Mouse (Mus musculus) testis, adult 2 months (tissue): ENCODE data around the gene Hist2h2ab.

Experiments
- CTCF ChIP-seq: fragments of 200-500 bp; IDR thresholded peaks from 2 replicates; pipeline ENCODE4 v1.5.1; 2012; ENCODE audit warnings: low read depth, mild to moderate bottlenecking, inconsistent platforms, low read length, moderate library complexity; ENCODE audit not compliant: control insufficient read depth, insufficient read depth, insufficient replicate concordance
- POLR2A ChIP-seq: fragments of 200-500 bp; IDR thresholded peaks from 2 replicates; pipeline ENCODE4 v1.6.1; 2012; ENCODE audit warnings: low read depth, mild to moderate bottlenecking, inconsistent platforms, low read length, moderate library complexity; ENCODE audit not compliant: control insufficient read depth

- TF ChIP-seq POLR2A = no peak
- TF ChIP-seq CTCF = no peak
These were observed 11.8 kb upstream of the Hist2h2ab start for GRCm38 (mm10) chr3:96207819-96208218.
